Mouse (Mus musculus) CD4-positive naive resting alpha-beta T cell, adult 76 days (primary cell): ENCODE results near the gene Prss47. TPM values are rescaled to one million over a fixed set of nuclear protein-coding genes. Genes with fewer than 3 reads are reported as not detected.

Experiments used
- total RNA-seq: library from RNA; stranded (reverse); gene quantifications from one replicate; pipeline ENCODE4 v1.2.4, GENCODE M21; 2023

Gene Prss47
- not detected for total RNA-seq

GRCm38 (mm10) chr13:65052660-65053059 is at the start of gene Prss47:
Gene Prss47, minus strand, starts transcription at chr13:65052760.

GRCm38 (mm10) chr13:65032758-65033157 is 19.8 kb downstream of the Prss47 start, which contains the start of gene Spata31d1c:
Gene Spata31d1c, plus strand, starts transcription at chr13:65033058.

Other genes starting within 250 kb of the Prss47 start
- gene Cntnap3, start 148.8 kb downstream of the Prss47 start, total RNA-seq = not detected
- not detected for gene Spata31, start 135.4 kb downstream of the Prss47 start, total RNA-seq
- not detected for gene Spata31d1c, start 19.7 kb downstream of the Prss47 start, total RNA-seq
- gene Mfsd14b, start 60.2 kb upstream of the Prss47 start, total RNA-seq = 39.5 TPM
- not detected for gene Olfr465-ps1, start 85.3 kb upstream of the Prss47 start, total RNA-seq
- not detected for gene Olfr466, start 97.5 kb upstream of the Prss47 start, total RNA-seq
- gene Nlrp4f, start 153.2 kb upstream of the Prss47 start, total RNA-seq = not detected
- not detected for gene Gm10775, start 206.8 kb upstream of the Prss47 start, total RNA-seq
- 53.0 TPM for gene Zfp369, start 226.1 kb upstream of the Prss47 start, total RNA-seq